Mouse (Mus musculus) layer of hippocampus, postnatal 25 days (tissue): ENCODE data around the gene Isyna1. TPM values are rescaled to one million over a fixed set of nuclear protein-coding genes. Genes with fewer than 3 reads are reported as not detected.
A peak's percentile ranks its signal among the peaks of the same experiment; 100 is the strongest.

Experiments
- DNase-seq, 2 experiments: peaks; one replicate each; pipeline ENCODE4 v3.0.0; 2022; ENCODE audit warnings: mixed read lengths in 2 of 2, low spot score in 1 of 2; ENCODE audit errors: extremely low spot score in 1 of 2
- total RNA-seq, 2 experiments: library from RNA; stranded (reverse); gene quantifications; 2 replicates each; pipeline ENCODE4 v1.2.3; 2021

Isyna1 gene
- 10 to 100 TPM; 41.5 to 47.0 TPM for total RNA-seq

DNA sequence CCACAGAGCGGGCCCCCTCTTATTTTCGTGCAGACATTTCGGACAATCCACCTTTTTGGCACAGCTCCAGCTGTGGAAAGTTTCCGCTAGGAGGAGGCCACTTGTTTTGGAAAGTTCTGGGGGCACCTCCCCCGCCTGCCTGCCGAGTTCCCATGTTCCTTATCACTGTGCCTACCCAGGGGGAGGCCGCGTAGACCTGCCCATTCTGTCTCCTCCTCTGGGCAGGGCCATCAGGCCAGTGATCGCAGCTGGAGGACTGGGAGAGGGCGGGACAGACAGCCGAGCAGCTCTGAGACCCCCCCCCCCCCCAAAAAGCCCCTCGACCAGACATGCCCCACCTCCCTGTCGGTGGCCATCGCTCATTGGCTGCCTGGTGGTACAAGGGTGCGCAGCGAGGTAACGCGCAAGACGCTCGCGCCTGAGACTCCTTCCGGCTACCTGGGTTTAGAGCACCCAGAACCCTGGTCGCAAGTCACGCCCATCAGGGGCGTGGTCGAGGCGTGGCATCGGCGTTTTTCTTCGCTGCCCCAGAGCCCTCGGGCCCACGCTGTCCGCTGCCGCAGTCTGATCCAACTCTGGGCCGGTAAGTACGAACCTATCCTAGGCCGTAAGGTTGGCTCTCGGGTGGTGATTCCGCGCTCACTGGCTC is at the start of gene Isyna1:
Gene Isyna1 (plus strand): TSS at position 413 of the 649 bp plus-strand sequence.
- DNase-seq, result peak in 1 of 2 experiments; percentile 49

- no peak for DNase-seq
Measured at GRCm38 (mm10) chr8:70546412-70546811, 47.8 kb upstream of the Isyna1 start.

DNA sequence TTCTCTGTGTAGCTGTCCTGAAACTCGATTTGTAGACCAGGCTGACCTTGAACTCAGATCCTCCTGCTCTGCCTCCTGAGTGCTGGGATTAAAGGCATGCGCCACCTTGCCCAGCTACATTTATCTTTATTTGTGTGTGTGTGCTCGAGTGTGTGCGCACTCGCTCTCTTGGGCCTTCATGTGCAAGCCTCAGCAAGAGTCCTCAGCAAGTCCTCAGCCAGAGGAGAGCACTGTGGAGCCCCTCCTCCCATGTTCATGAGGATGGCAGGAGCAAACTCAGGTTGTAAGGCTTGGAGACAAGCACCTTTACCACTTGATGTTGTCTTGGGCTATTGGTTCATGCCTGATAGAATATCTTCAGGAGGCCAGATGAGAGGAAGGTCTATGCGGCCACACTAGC is 46.4 kb upstream of the Isyna1 start:
- DNase-seq, result no peak

GRCm38 (mm10) chr8:70549412-70550184 is 44.6 kb upstream of the Isyna1 start:
- DNase-seq, result no peak

GRCm38 (mm10) chr8:70551558-70552161 is 42.5 kb upstream of the Isyna1 start:
- no peak for DNase-seq

DNA sequence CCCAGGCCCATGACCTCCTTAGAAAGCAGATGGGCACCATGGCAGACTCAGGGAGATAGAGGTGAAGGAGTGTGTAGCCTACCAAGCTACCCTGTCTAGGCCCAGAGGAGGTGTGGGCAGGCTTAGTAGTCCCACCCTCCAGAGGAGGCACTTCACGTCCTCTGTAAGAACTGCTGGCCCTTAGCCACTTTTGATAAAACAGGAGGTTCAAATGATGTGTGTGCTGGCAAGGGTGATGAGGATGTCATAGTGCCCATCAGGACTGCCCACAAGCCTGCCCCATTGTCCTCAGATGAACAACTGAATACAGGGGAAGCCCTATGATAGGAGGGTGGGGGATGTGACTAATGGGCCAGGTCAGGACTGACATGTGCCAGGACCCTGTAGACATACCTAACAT is 41.3 kb upstream of the Isyna1 start:
- DNase-seq, result no peak

DNA sequence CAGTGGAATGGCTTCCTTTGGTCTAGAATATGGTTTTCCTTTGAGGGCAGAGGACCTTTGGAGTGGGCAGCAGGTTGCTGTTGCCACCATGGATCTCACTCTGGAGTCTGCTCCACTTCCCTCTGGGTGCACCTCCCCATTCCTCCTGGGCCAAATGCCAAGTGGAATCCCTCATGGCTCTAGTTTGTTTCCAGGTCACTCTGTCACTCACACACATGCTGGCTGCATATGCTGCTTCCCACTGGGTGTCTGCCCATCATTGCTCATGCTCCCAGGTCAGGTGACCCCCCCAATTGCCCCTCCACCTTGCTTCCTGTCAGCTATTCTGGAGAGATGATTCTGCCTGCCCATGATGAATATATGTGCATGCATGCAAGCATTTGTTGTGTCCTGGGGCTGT is 40.4 kb upstream of the Isyna1 start:
- DNase-seq, result peak in 1 of 2 experiments; percentile 21

DNA sequence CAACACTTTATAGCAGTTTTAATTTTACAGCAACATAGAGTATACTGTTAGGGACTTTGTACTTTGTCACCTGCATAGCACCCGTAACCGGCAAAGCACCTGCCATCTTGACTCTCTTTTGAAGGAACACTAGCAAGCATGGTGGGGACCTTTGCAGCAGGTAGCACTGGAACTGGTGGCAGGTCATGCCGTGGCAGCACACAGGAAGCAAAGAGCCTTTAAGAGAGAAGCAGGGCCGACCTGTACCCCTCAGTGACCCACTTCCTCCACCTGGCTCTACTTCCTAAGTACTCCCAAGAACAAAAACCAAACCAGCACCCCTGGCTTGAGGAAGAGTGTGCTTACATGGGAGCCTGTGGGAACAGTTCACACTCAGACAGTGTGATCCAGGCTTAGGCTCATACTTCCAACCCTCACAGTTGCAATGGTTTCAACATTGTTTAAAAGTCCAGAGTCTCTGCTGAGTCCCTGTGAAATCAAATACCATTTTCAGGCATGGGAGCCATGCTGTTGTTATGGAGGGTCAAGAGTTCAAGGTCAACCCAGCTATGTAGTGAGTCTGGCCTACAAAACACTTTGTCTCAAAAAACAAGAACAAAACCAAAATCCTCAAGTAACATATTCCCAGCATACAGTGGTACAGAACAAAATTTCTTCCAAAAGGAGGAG is 39.0 kb upstream of the Isyna1 start:
- DNase-seq, result no peak

- DNase-seq, result no peak
Measured at GRCm38 (mm10) chr8:70558334-70558733, 35.8 kb upstream of the Isyna1 start.

DNA sequence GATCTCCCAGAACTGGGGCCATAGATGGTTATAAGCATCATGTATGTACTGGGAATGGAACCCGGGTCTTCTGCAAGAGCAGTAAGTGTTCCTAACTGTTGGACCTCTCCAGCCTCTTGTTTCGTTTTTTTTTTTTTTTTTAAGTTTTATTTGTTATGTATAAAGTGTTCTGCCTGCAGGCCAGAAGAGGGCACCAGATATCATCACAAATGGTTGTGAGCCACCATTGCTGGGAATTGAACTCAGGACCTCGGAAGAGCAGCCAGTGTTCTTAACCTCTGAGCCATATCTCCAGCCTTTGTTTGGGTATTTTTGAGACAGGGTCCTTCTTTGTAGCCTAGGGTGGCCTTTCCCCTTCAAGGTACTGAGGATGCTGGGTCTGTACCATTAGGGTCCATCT is 35.2 kb upstream of the Isyna1 start:
- DNase-seq, result no peak

- peak in 1 of 2 experiments; percentile 31 for DNase-seq
Measured at GRCm38 (mm10) chr8:70560096-70560495, 34.1 kb upstream of the Isyna1 start.

DNA sequence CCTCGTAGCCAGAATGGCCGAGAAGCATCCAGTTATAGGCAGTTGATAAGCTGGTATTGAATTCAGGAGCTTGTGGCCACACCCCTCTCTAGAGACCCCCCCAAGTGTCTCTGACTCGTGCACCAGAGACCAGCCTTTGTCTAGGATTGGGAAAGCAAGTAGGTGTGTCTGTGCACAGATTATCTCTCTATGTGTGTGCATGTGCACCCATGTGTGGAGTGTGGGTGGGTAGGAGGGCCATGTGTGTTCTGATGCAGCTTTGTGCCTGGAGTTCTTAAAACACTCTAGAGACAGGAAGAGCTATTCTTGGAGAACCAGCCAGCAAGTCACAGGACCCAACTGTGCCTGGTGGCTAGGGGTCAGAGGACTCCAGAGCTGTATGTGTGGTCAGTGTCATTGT is 33.6 kb upstream of the Isyna1 start:
- DNase-seq, result no peak

DNA sequence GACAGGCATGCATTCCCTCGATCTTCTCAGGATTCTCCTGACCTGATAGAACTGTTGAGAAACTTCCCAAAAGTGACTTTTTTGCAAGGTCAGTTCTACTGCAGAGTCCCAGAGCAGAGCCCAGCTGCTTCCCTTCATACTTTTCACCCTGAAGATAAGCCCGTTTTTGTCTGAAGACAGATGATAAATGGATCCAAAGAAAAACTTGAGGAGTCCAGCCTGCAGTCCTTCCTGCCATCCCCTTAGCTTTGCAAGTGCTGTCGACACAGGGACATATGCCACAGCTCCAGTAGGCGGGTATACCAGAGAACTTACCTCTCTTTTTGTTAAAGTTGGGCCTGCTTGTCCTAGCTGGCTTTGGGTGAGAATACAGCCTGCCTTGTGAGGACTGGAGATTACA is 32.8 kb upstream of the Isyna1 start:
- DNase-seq, result no peak

- DNase-seq, result no peak
Measured at GRCm38 (mm10) chr8:70561809-70562535, 32.2 kb upstream of the Isyna1 start.

GRCm38 (mm10) chr8:70562802-70563201 is 31.4 kb upstream of the Isyna1 start:
- DNase-seq, result no peak

- no peak for DNase-seq
Measured at GRCm38 (mm10) chr8:70563763-70564387, 30.3 kb upstream of the Isyna1 start.

DNA sequence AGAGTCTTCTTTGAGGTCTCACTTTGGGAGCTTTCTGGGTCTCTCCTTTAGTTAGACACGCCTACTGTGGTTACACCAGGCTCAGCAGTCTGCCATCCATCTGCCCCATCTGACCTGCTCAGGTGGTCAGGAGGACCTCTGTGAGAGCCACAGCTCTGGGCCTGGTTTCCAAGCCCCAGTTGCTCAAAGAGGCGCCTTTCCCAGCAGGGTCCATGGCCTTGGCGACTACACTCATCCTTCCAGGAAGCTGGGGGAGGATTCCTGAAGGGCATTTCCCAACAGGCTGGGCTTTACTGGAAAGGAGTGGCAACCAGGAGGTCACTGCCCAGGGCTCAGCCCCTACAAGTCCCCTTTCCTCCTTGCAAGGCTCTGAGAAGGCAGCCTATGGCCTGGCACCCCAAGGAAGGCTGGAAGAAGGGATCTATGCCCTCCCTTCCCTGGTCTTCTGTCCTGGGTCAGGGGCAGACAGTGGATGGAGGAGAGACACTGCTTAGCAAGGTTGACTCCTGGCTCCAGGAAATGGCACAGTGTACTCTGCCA is 29.4 kb upstream of the Isyna1 start:
- DNase-seq, result no peak

DNA sequence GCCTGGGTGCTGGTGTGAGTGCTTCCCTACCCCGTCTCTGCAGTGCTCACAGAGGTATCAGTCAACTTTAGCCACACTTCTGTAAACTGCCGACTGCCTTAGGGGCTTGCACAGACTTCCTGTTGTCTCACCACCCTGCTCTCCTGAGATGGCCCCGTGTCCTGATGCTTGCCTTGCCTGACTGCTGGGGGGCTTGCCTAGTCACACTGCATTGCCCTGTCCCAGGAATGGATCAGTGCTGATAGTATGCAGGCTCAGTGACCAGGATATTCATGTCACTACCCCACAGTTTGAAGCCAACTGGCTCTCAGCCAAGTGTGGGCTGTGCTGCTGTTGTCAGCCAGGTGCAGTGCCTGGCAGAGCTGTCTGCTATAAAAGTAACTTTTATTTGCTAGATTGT is 28.6 kb upstream of the Isyna1 start:
- no peak for DNase-seq

- DNase-seq, result no peak
Measured at GRCm38 (mm10) chr8:70570360-70570759, 23.8 kb upstream of the Isyna1 start.

- no peak for DNase-seq
Measured at GRCm38 (mm10) chr8:70570990-70571389, 23.2 kb upstream of the Isyna1 start.
